Mouse (Mus musculus): ENCODE measurements around the gene Smg7. TPM values are rescaled to one million over a fixed set of nuclear protein-coding genes. Genes with fewer than 3 reads are reported as not detected.

Gene Smg7
- polyA plus RNA-seq (2015; fragmentation: Nextera tagmentation; extraction: Ambion mirVana): 10.2 and 15.8 TPM in 2 replicates

GRCm38 (mm10) chr1:152901765-152902664 lies at the start of gene Smg7:
Smg7 (minus strand) TSS chr1:152902646.

DNA sequence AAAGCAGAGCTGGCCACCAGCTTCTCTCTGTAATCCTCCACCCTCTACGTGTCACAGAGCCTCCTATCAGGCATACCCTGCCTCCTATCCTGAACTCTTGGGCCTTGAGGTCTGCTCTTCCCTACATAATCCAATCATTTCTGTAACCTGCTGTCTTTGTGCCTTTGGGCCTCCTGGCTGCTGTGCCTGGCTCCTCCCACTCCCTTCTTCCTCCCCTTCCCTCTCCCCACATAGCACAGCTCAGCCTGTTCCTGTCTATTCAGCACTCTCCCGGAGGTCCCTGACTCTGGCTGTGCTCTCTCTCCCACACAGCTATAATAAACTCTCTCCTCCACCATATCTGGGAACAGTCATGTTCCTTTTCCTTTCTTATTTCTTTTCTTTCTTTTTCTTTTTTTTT lies 102.5 kb downstream of the Smg7 start, which contains the start of gene Ncf2:
TSS of gene Ncf2 (plus strand) at position 298 of the 400 bp plus-strand sequence.

Other genes with a start within 250 kb of the Smg7 start
- gene Apobec4, start 152.1 kb downstream of the Smg7 start, polyA plus RNA-seq (2015; fragmentation: Nextera tagmentation; extraction: Ambion mirVana): not detected in 2 replicates
- gene Rgl1, start 136.3 kb downstream of the Smg7 start, polyA plus RNA-seq (2015; fragmentation: Nextera tagmentation; extraction: Ambion mirVana): 26.3 and 36.2 TPM in 2 replicates
- gene Arpc5, start 136.1 kb downstream of the Smg7 start, polyA plus RNA-seq (2015; fragmentation: Nextera tagmentation; extraction: Ambion mirVana): 274 and 301 TPM in 2 replicates
- gene Ncf2, start 102.5 kb downstream of the Smg7 start, polyA plus RNA-seq (2015; fragmentation: Nextera tagmentation; extraction: Ambion mirVana): 6.8 and 7.5 TPM in 2 replicates
- gene Nmnat2, start 52.3 kb upstream of the Smg7 start, polyA plus RNA-seq (2015; fragmentation: Nextera tagmentation; extraction: Ambion mirVana): 2.2 and 10.0 TPM in 2 replicates

Measured in adrenal gland, postnatal 0 days (tissue).